Mouse (Mus musculus): ENCODE results near the gene Mat2b. TPM values are rescaled to one million over a fixed set of nuclear protein-coding genes. Genes with fewer than 3 reads are reported as not detected.

Gene Mat2b
- total and polyA plus RNA-seq, 3 experiments, result 97.6 to 188 (median 105) TPM

DNA sequence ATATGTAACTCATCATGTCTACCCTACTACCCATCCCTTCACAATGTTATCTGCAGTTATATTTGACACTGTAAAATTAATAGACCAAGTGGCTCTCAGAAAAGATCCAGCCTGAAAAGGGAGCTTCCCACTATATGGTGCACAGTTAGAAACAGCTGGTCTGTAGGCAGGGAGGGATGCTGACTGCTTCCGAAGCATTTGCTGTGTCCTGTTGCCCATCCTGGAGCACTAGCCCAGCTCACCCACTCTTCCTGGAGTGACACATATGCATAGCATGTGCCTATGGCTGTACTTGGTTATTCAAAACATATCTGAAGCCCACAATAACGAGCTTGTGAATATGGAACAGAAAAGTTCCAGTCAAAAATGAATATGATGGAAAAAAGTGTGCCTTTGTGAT is 47.8 kb downstream of the Mat2b start:
- H3K27ac ChIP-seq (ENCODE audit: control insufficient read depth, low read depth, low read length), result no peak overlapping the region
- H3K9me3 ChIP-seq (replicated peaks; ENCODE audit: insufficient read depth, low read length), result no peaks in the 10 kb centered on the region
- no peaks in the 10 kb centered on the region for H3K79me2 ChIP-seq (ENCODE audit: control insufficient read depth, insufficient read depth, low read length, poor library complexity)
- no peak overlapping the region for H3K4me3 ChIP-seq (ENCODE audit: control insufficient read depth in 1 of 2, insufficient read depth in 1 of 2, low read depth in 2 of 2, low read length in 2 of 2)
- no peak for DNase-seq (ENCODE audit: low read depth, low spot score)
- no peaks in the 10 kb centered on the region for H3K27me3 ChIP-seq (ENCODE audit: control insufficient read depth in 1 of 2, insufficient read depth in 2 of 2, low read length in 2 of 2)
- no peak for TF ChIP-seq SMC3 (IDR thresholded peaks at IDR 0.05; ENCODE audit: low read depth, low read length)
- TF ChIP-seq CHD2 (IDR thresholded peaks at IDR 0.05; ENCODE audit: low read length), result no peak
- no peak for TF ChIP-seq POLR2AphosphoS2 (IDR thresholded peaks at IDR 0.05; ENCODE audit: low read length)
- no peaks in the 10 kb centered on the region for H3K4me1 ChIP-seq (ENCODE audit: control insufficient read depth in 1 of 2, insufficient read depth in 2 of 2, low read length in 2 of 2)
- H3K9ac ChIP-seq (ENCODE audit: control insufficient read depth, low read depth, low read length, poor library complexity, severe bottlenecking), result no peak overlapping the region
- no peaks in the 10 kb centered on the region for H3K36me3 ChIP-seq (ENCODE audit: control insufficient read depth in 1 of 2, insufficient read depth in 2 of 2, low read length in 2 of 2)

Other genes starting within 250 kb of the Mat2b start
- 55.6 and 72.1 TPM in 2 replicates for gene Hmmr, start 38.2 kb upstream of the Mat2b start, total RNA-seq (2012; rRNA removed)
- 10 to 100 TPM; 40.6 to 74.5 TPM for gene Hmmr, start 38.2 kb upstream of the Mat2b start, polyA plus RNA-seq (2012; ENCODE audit: insufficient read depth in 1 of 2, insufficient read length in 2 of 2, low read depth in 1 of 2, low replicate concordance in 2 of 2, missing spikeins in 1 of 2)
- 162 and 171 TPM in 2 replicates for gene Nudcd2, start 38.5 kb upstream of the Mat2b start, total RNA-seq (2012; rRNA removed)
- 100 to 1,000 TPM; 154 to 176 TPM for gene Nudcd2, start 38.5 kb upstream of the Mat2b start, polyA plus RNA-seq (2012; ENCODE audit: insufficient read depth in 1 of 2, insufficient read length in 2 of 2, low read depth in 1 of 2, low replicate concordance in 2 of 2, missing spikeins in 1 of 2)
- 40.1 and 42.8 TPM in 2 replicates for gene Ccng1, start 60.1 kb upstream of the Mat2b start, total RNA-seq (2012; rRNA removed)
- gene Ccng1, start 60.1 kb upstream of the Mat2b start, polyA plus RNA-seq (2012; ENCODE audit: insufficient read depth in 1 of 2, insufficient read length in 2 of 2, low read depth in 1 of 2, low replicate concordance in 2 of 2, missing spikeins in 1 of 2), result 100 to 1,000 TPM in 1 of 2 experiments, 10 to 100 TPM in 1; 23.5 to 165 TPM

Measured in MEL (cell line).